Mouse (Mus musculus): ENCODE measurements around the gene Smad3. TPM values are rescaled to one million over a fixed set of nuclear protein-coding genes. Genes with fewer than 3 reads are reported as not detected.
A peak's percentile ranks its signal among the peaks of the same experiment; 100 is the strongest.

The Smad3 gene
- total RNA-seq, 2 experiments from 2014 or later, result 55.3 to 67.5 TPM

DNA sequence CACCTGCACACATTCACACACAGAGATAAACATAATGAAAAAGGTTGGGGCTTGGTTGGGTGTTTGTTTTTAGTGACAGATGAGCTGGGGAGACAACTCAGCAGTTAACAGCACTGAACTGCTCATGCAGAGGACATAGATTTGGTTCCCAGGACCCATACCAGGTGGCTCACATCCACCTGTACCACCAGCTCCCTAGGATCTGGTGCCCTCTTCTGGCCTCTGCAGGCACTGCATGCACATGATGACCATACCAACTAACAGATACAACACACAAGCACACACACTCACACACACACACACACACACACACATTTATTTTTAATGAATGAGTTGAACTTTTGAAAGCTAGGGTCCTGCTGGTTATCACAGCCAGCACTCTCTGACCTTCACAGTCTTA, 48.5 kb downstream of the Smad3 start:
- DNase-seq (ENCODE audit: low spot score in 2 of 2), result no peak
- intact Hi-C loops (cut with DNase I), result no loop called here

DNA sequence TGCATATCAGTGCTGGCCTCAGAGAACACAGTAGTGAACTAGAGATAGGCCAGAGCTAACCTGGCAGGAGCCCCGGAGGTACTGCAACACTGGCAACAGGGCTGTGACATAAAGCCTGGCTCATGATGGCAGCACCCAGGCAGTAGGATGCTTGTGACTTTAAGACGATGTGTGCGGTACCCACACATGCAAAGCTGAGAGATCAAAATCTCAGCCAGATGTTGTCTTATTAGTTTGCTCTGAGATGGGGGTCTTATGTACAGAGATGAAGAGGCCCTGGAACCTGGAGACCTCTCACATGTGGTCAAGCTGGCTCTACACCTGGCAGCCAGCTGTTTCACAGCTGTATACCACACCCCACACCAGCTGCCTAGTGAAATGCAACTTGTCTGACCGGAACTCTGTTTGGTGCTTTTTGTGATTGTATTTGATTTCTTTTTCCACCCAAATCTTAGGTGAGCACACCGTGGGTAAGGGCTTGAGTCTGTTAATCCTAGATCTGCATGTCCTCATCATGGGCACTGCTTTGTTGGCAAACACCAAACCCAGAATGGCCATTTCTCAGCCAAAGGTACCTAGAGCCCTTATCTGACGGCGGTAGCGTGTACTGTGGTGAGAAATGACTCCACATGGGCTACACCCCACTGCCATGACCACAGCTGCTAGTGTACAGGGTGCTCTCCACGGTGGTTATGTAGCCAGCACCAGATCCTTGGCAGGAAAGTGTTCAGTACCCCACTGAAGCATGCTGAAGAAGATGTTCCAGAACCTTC, 49.8 kb downstream of the Smad3 start:
- DNase-seq (ENCODE audit: low spot score in 2 of 2), result no peak
- intact Hi-C loops (cut with DNase I), result no loop called here

DNA sequence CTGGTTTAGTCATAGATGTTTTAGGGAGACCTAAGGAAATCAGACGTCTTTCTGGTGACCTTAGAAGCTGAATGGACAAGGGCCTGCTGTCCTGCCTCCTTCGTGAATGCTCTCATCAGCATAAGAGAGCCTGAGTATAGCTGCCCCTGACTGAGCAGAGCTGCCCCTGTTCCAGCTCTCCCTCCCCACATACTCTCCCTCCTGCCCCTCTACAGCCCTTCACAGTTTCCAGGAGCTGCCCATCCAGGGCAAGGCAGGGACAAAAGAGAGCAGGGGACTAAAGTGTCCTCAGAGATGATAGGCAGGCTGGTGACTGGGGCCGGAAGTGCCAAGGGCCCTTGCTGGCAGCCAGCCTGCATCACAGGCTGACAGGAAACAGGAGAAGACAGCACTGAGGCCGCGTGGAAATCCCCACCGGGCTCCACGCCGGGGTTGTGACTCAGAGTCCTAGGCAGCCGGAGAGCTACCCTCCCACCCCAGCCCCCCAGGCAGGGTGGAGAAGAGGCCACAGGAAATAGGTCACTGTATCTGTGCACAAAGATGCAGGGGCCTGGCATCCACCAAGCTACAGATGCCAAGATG, 51.6 kb downstream of the Smad3 start:
- intact Hi-C loops (cut with DNase I), result no loop called here
- DNase-seq (ENCODE audit: low spot score in 2 of 2), result peak in 1 of 2 experiments; percentile 51

DNA sequence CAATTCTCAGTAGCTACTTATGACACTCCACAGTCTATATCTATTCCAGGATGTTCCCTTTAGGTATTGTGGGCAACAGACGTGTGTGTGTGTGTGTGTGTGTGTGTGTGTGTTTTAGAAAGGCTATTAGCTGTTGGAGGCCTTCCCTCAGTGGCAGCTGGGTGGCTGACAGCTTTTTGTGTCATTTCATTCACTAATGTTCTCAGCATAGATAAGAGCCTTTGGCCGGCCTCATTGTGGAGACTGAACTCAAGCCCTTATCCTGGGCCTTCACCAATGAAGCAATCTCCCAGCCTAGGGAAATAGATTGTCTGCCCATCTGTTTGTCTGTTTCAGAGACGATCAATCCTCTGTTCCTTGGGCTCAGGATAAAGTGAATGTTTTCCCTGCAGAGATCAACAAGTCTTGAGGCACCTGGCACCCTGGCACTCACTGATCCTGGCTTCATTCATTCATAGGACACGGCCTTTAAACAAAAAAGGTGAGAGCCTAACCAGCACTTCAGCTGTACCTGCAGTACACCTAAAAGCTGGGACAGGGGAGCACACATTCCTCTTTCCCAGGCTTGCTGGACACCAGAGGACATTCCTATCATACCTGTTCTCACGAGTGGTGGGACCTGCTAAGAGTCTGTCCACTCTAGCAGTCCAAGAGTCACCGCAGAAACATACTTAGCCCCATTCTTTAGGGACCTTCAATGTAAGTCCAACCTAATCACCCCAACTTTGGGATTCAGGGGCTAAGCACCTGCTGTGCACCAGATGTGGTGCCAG, 52.6 kb downstream of the Smad3 start:
- DNase-seq (ENCODE audit: low spot score in 2 of 2), result no peak
- intact Hi-C loops (cut with DNase I), result no loop called here

DNA sequence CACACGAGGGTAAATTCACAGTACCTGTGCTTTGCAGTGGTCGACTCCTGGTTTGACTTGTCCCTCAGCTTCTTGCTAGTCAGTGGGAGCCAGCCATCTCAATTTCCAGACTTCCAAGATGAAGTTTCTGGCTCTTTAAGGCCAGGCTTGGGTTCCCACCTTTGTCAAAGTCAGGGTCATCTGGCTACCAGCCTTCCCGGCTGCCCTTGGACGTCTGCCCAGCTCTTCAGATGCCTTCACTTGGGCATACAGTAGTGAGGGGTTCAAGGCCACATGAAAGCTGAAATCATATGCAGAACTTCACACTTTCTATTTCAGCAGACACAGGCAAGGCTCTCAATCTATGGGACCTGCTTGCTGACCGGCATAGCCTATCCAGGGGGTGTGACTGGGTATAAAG, 53.7 kb downstream of the Smad3 start:
- intact Hi-C loops (cut with DNase I), result no loop called here
- DNase-seq (ENCODE audit: low spot score in 2 of 2), result no peak

DNA sequence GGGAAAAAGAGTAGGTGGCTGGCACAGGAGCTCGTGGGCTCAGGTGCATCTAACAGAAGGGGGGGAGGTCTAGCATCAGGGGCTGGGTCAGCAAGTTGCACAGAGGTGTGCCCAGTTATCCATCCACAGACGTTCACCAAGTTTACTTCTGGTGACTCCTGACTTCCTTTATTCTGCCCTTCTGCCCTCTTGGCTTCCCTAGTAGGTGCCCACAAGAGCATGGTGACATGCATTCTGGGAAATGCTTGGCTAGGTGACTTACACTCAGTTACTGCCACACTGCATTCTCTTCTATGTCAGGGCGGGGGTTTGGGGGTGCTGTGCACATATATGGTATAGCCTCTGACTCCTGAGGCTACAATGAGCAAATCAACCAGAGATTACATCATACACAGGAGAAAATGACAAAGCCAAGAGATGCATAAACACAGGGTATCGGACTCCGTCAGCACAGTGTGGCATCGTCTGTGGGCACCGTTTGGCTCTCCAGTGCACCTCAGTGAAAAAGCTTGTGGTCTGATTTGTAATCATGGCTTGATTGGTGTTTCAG, 54.5 kb downstream of the Smad3 start:
- no peak for DNase-seq (ENCODE audit: low spot score in 2 of 2)
- intact Hi-C loops (cut with DNase I), result no loop called here

DNA sequence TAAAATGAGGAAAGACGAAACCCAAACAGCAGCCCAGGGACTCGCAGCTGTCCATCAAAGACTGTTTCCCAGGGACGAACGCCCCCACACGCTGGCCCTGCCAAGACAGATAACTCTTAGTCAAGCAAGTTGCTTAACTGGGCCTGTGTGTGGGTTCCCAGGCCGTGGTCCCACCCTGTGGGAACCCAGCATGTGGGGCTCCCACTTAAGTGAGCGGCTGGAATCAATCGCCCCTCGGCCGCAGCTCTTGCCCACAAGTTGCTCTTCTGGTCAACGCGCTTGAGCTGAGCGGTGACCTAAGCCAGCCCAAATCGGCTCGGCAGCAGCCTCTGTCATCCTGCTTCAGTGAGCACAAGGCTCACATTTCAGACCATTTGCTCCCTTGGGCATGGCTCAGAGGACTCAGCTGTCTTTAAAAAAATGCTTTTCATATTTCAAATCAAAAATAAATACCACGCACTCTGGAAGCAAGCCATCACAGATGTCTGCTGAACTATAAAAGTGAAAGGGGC, 55.2 kb downstream of the Smad3 start:
- intact Hi-C loops (cut with DNase I), result no loop called here
- DNase-seq (ENCODE audit: low spot score in 2 of 2), result peak; percentile 34 to 63

DNA sequence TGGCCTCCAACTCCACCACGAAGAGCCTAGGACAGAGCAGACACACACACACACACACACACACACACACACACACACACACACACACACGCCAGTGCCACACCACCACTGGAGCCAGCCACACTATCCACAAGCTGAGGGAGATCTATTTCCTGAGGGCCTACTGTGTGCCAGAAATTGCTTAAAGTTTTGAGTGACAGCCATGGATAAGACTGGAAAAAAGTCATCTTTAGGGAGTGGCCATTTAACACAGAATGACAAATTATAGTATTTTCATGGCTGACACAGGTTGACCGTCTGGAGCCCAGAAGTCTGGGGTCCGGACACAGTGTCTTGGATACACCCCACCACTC, 55.9 kb downstream of the Smad3 start:
- intact Hi-C loops (cut with DNase I), result no loop called here
- no peak for DNase-seq (ENCODE audit: low spot score in 2 of 2)

DNA sequence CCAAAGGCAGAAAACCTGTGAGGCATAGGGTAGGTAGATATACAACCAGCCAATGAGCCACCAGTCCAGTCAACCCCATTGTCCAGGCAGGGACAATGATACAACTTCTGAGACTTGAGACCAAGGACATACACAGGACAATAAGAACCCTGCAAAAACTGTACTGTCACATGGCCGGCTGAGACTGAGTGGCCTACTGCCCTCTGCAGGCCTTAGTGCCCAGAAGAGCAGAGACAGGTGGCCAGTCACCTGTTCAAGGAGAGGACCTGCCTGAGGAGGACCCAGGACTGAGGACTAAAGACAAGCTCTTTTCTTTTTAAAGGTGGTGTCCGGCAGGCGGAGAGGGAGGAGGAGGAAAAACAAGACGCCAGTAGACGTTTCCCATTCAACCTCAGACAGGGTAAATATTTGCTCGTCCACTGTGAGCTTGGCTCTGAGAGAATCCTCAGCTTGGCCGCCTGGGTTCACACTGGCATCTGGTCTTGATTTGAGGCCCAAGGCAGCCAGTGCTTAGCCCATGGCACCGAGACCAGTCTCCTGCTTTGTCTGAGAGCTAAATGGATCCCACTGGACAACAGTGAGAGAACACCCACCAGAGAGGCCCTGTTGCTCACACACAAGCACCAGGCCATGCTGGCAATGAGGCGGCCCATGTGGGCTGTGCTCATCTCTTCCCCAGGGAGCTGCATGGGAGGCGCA, 56.4 kb downstream of the Smad3 start:
- intact Hi-C loops (cut with DNase I), result no loop called here
- DNase-seq (ENCODE audit: low spot score in 2 of 2), result no peak

DNA sequence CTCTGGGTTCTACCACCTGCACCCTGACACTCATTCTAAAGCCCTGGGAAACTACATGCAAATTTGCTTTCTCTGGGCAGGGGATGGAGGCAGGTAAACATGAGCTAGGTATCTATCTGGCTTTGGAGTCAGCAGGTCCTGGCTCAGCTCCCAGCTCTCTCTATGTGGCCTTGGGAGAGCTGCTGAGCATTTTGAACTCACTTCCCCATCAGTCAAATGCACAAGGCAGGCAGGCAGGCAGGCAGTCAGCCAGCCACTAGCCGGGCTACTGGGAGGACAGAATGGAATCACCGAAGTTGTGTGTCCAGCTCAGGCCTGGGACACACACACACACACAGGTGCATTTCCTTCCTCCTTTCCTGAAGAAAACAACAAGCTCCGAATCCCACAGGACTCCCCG, 58.6 kb downstream of the Smad3 start:
- intact Hi-C loops (cut with DNase I), result loop anchor here (10.0 kb wide), 1 partner anchor 906 kb away; no protein-coding TSS in a partner anchor
- DNase-seq (ENCODE audit: low spot score in 2 of 2), result no peak

DNA sequence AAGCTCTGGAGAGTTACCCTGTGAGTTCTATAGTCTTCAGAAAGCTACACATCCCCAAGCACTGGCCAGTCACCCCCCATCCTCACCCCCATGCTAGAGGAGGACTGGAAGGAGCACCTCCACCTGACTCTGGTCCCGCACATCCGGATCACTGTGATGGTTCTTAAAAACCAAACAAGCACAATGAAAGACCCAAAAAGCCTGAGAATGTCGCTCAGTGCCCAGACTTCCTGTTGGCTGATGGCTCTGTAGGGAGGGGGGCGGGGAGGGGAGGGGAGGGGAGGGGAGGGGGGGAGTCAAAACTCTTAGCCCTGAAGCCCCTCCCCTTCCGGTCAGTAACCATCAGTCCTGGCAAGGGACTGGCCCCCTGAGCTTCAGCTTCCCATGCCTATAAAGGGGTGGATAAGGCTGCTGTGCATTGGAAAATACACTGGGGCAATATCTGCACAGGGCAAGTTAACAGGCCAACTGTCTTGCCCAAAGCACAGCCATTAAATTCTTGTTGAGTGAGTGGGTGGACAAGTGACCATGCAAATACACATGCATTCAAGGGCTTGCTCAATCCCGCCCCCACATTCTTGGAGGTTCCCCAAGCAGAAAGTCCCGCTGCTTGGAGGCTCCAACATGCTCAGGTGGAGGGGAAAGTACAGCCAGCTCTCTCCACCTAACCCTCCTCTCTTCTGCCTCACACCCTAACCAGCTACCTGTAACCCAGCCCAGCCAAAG, 59.3 kb downstream of the Smad3 start:
- intact Hi-C loops (cut with DNase I), result loop anchor here (10.0 kb wide), 1 partner anchor 906 kb away; no protein-coding TSS in a partner anchor
- DNase-seq (ENCODE audit: low spot score in 2 of 2), result no peak

DNA sequence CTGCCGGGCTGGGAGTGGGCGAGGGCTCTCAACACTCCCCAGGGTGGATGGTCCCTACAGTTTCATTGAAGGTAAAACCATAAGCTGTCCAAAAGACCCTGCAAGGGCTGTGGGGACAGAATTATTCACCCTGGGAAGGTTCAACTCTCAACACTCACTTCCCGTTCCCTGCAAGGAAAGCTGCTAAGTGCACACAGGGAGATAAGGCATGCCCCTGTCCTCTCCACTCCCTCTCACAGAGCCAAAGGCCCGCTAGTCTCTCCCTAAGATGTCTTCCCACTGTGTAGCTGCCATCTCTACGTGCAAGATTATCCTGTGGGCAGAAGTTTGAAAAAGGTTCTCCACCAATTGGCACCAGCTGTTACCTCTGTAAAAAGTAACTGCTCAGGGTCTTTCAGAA, 60.2 kb downstream of the Smad3 start:
- intact Hi-C loops (cut with DNase I), result loop anchor here (10.0 kb wide), 1 partner anchor 907 kb away; no protein-coding TSS in a partner anchor
- no peak for DNase-seq (ENCODE audit: low spot score in 2 of 2)

DNA sequence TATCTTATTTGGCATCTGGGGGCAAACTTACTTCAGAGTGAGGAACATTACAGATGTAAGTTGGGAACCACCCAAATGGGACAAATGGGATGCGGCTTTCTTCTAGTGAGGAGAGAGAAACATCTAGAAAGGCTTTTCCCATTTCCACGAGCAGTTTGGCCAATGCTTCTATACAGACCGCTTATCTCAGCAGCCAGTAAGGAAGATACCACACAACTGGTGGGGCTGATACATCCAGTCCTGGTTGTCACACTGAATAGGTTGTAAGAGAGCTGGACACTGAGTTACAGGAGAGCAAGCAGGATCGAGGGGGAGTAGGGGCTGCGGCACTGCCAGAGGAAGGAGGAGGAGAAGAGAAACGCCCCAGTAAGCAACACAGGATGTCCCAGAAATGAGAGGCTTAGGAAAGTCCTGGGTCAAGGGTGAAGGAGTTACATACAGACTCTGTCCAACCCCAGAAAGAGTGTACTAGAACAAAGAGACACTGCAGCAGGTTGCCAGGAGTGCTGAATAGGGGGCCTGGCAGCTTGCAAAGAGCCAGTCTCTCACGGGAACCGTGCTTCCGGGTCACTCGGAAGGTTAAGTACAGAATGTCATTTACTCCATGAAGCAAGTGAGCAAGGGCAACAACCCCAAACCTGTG, 61.2 kb downstream of the Smad3 start:
- intact Hi-C loops (cut with DNase I), result loop anchor here (10.0 kb wide), 1 partner anchor 908 kb away; no protein-coding TSS in a partner anchor
- DNase-seq (ENCODE audit: low spot score in 2 of 2), result no peak

DNA sequence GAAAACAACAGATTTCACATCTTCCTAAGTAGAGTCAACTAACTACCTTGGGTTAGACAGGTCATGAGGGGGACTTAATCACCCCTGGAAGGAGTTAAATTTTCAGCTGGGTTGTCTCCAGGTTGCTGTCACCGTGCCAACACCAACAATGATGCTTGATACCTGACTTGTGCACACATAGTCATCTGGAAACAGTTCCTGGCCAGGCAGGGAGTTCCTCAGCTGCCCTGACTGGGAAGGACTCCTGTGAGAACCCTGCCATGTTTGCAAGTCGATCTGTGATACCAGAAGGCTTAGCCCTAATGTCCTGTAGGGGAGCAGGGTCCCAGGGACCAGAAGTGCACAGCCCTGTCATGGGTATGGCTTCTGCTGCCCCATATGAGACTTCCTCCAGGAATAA, 65.8 kb downstream of the Smad3 start:
- intact Hi-C loops (cut with DNase I), result loop anchor here (10.0 kb wide), 1 partner anchor 913 kb away; no protein-coding TSS in a partner anchor

DNA sequence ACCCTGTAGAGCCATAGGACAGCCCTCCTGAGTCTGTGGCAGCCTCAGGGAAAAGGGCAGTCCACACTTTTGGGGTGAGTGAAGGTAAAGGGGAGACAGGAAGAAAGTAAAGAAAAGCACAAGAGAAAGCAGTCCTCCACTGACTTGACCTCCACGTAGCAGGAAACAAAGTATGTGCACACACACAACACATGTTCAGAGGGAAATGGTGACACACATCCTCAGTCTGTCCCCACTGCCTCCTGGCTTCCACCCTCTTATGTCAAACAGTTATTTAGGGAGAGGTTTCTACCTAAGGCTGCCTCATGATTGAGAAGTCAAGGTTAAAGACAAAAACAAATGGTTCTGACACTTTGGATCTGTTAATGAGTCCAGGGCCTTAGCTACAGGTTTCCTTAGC, 67.3 kb downstream of the Smad3 start:
- DNase-seq (ENCODE audit: low spot score in 2 of 2), result no peak
- intact Hi-C loops (cut with DNase I), result loop anchor here (10.0 kb wide), 1 partner anchor 914 kb away; no protein-coding TSS in a partner anchor

More for the DNA sequence above, 65.8 kb downstream of the Smad3 start:
- no peak for DNase-seq (ENCODE audit: low spot score in 2 of 2)

DNA sequence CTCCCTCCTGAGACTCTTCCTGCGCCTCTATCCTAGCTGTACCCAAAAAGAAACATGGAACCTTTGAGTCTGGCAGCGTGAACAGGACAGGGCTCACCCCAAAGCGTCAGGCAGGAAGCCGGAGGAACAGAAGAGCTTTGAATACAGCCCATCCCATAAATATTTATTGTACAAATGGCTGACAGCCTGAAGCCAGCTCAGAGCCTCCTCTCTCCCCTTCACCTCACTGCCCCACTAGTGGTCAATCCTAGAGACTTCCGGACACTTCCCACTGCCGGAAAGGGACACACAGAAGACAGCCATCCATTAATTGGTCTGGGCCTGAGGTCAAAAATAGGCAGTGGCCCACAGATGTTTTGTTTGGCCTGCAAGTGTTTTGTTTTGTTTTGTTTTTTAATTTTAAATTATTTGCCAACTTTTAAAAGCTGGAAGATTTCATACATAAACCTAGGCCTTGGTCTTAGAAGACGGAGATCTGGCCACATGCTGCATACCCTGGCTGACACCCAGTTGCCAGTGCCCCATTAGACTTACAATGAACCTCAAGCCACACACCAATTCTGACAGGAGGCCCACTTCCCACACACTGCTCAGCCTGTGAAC, 70.3 kb downstream of the Smad3 start:
- no peak for DNase-seq (ENCODE audit: low spot score in 2 of 2)
- intact Hi-C loops (cut with DNase I), result no loop called here

DNA sequence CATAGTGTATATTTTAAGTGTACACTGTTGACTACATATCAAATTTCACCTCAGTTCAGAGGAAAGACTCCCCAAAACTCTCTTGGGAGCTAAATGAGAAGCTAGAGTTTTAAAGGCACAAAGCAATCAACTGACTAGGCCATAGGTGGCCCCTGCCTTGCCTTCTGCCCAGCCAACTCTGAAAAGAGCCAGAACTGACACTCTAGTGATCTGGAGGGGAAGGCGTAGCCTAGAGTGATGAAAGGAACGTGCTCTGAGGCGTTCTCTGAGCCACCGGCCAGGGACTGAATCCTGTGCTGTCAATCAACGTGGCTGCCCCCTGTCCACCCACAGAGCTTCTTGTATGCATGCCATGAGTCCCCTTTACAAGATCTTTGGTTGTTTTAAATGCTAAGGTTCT, 72.4 kb downstream of the Smad3 start:
- no peak for DNase-seq (ENCODE audit: low spot score in 2 of 2)
- intact Hi-C loops (cut with DNase I), result no loop called here

DNA sequence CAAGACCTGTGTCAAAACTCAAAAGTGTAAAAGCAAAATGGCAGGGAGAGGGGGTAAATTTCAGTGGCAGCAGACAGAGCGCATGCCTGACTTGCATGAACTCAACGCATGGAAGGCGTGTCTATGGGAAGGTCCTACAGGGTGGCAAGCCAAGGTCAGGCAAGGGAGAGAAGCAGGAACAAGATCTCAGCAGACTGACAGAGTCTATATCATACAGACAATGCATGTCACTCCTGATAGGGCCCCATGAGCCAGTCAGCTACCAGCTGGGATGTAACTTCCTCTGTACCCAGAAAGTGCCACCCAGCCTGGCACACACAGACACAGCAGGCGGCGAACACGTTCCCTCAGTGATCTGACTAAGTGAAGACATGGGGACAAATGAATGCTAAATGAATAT, 73.5 kb downstream of the Smad3 start:
- DNase-seq (ENCODE audit: low spot score in 2 of 2), result no peak
- intact Hi-C loops (cut with DNase I), result no loop called here

Data from left cerebral cortex, postnatal 25 days (tissue).